28 mouse cellular contexts compared by ENCODE assay signal in genomic region chr12:54956974-54957373, GRCm38 (mm10). TPM values are rescaled to one million over a fixed set of nuclear protein-coding genes. Genes with fewer than 3 reads are reported as not detected.
DNase-seq lines count a peak whose midpoint lies in the region; ATAC-seq and TF ChIP-seq lines count a peak whose summit lies in the region.
"Had no signal": no experiment of that assay in that cellular context is flagged by ENCODE, and none has a peak within 500 bp of the region (broad histone marks: within the 10 kb centered on the region; RNA-seq: fewer than 3 reads in every experiment).

No protein-coding gene starts in this region.

- peak; percentile 64 for DNase-seq in 416B (ENCODE audit: low read depth)
- no peak for DNase-seq in kidney, postnatal 10 days
- DNase-seq in adrenal gland, adult 18-20 months (ENCODE audit: low spot score in 2 of 2), result no peak
- no peak for DNase-seq in left cerebral cortex, adult 2 months (ENCODE audit: extremely low spot score in 1 of 2, low spot score in 2 of 2)
- no peak for DNase-seq in kidney, adult 18-20 months
- DNase-seq: adrenal gland, adult 8-10 months; adrenal gland, postnatal 14 days; adrenal gland, postnatal 36 days; B cell, adult 2 months; cerebellum, adult 11-12 months; cerebellum, adult 2 months; cerebellum, adult 9-10 months; cerebellum, postnatal 10 days; cerebellum, postnatal 25 days; embryo, embryonic 11 days had no signal

- ATAC-seq in CD4-positive, CD25-positive, alpha-beta regulatory T cell, adult 4 months, result peak; percentile 29
- peak; percentile 66 for ATAC-seq in granulocyte monocyte progenitor cell, adult 5-6 weeks (replicated peaks; ENCODE audit: poor library complexity, severe bottlenecking)
- peak; percentile 72 for ATAC-seq in megakaryocyte, adult 5-6 weeks (ENCODE audit: poor library complexity, severe bottlenecking)
- ATAC-seq: forebrain, embryonic 14.5 days; forebrain, embryonic 16.5 days had no signal

- no peak overlapping the region for H3K4me3 ChIP-seq in left cerebral cortex, adult 2 months
- H3K4me3 ChIP-seq: embryonic facial prominence, embryonic 13.5 days; embryonic facial prominence, embryonic 15.5 days; erythroblast, embryonic 14.5 days; forebrain, embryonic 10.5 days; forebrain, embryonic 12.5 days had no signal

- intact Hi-C loops in left cerebral cortex, adult 2 months (cut with DNase I), result no loop called here

- no peak overlapping the region for H3K27ac ChIP-seq in left cerebral cortex, adult 2 months
- H3K27ac ChIP-seq: embryonic facial prominence, embryonic 13.5 days; embryonic facial prominence, embryonic 15.5 days; forebrain, embryonic 10.5 days; forebrain, embryonic 12.5 days had no signal

- no peak for TF ChIP-seq CTCF in left cerebral cortex, adult 2 months (IDR thresholded peaks at IDR 0.05)

RNA-seq across cellular contexts. Expression of gene Gm20403, which starts 29.4 kb away (rescaled TPM):
- not detected for polyA plus RNA-seq in CD4-positive, CD25-positive, alpha-beta regulatory T cell, adult 4 months (2017; shearing (Covaris generic))
- total RNA-seq in granulocyte monocyte progenitor cell, adult 5-6 weeks (2014; fragmentation: Nextera tagmentation), result not detected in 2 replicates
- not detected in 2 replicates for total RNA-seq in granulocyte monocyte progenitor cell, adult 5-6 weeks (2017)
- total RNA-seq in megakaryocyte, adult 5-6 weeks (2015), result not detected in 2 replicates
- total RNA-seq in megakaryocyte, adult 5-6 weeks (2017), result not detected in 2 replicates
- total RNA-seq in adrenal gland, adult 18-20 months (2021), result not detected
- not detected for total RNA-seq in left cerebral cortex, adult 2 months (2021)
- total RNA-seq: adrenal gland, adult 8-10 months; adrenal gland, postnatal 14 days; adrenal gland, postnatal 36 days; ES-E14; MEL had no signal
- polyA plus RNA-seq: cerebellum, adult 2 months; embryonic facial prominence, embryonic 11.5 days; embryonic facial prominence, embryonic 13.5 days; embryonic facial prominence, embryonic 15.5 days; forebrain, embryonic 10.5 days; forebrain, embryonic 12.5 days; forebrain, embryonic 14.5 days; forebrain, embryonic 16.5 days had no signal

RNA-seq across cellular contexts. Expression of gene Baz1a, which starts 57.2 kb away (rescaled TPM):
- polyA plus RNA-seq in CD4-positive, CD25-positive, alpha-beta regulatory T cell, adult 4 months (2017; shearing (Covaris generic)), result 10 to 100 TPM; 25.3 to 26.2 TPM
- 153 and 161 TPM in 2 replicates for total RNA-seq in granulocyte monocyte progenitor cell, adult 5-6 weeks (2014; fragmentation: Nextera tagmentation)
- 156 and 170 TPM in 2 replicates for total RNA-seq in granulocyte monocyte progenitor cell, adult 5-6 weeks (2017)
- total RNA-seq in megakaryocyte, adult 5-6 weeks (2015), result 187 and 200 TPM in 2 replicates
- 105 and 107 TPM in 2 replicates for total RNA-seq in megakaryocyte, adult 5-6 weeks (2017)
- 10 to 100 TPM; 22.8 to 23.0 TPM for total RNA-seq in adrenal gland, adult 18-20 months (2021)
- 1 to 10 TPM; 5.1 to 7.0 TPM for total RNA-seq in left cerebral cortex, adult 2 months (2021)

Comparison
In these comparisons a context has a peak if more than half of its experiments do, and no peak if none do; other contexts are left out.
1. RNA of gene Baz1a, which starts 57.2 kb away (total RNA-seq): 105 to 200 TPM in megakaryocyte, adult 5-6 weeks and 153 to 170 TPM in granulocyte monocyte progenitor cell, adult 5-6 weeks; 22.8 to 23.0 TPM in adrenal gland, adult 18-20 months and 5.1 to 7.0 TPM in left cerebral cortex, adult 2 months; every median in the first group is over 4 times any median in the second.
2. Peak in every context shown above with its lines, with median percentiles within 50 percentile points of each other: ATAC-seq.